Mouse (Mus musculus) layer of hippocampus, adult 8-10 months (tissue): ENCODE data around the gene Slc15a5. TPM values are rescaled to one million over a fixed set of nuclear protein-coding genes. Genes with fewer than 3 reads are reported as not detected.

Experiments used
- DNase-seq, 2 experiments: peaks; one replicate each; pipeline ENCODE4 v3.0.0; 2022; ENCODE audit warnings: low spot score in 2 of 2
- total RNA-seq, 4 experiments: library from RNA; stranded (reverse); gene quantifications; 2 replicates each; pipeline ENCODE4 v1.2.4; 2022

Slc15a5 gene
- total RNA-seq, 4 experiments from 2014 or later = not detected

GRCm38 (mm10) chr6:138055572-138055971, 24.1 kb downstream of the Slc15a5 start:
- DNase-seq = no peak

- DNase-seq = no peak
These were observed 24.8 kb downstream of the Slc15a5 start for GRCm38 (mm10) chr6:138054956-138055355.

GRCm38 (mm10) chr6:138054166-138054565, 25.6 kb downstream of the Slc15a5 start:
- peak in 1 of 2 experiments; percentile 8 for DNase-seq

- no peak for DNase-seq
These were observed 26.0 kb downstream of the Slc15a5 start for GRCm38 (mm10) chr6:138053686-138054085.

GRCm38 (mm10) chr6:138045364-138045763, 34.4 kb downstream of the Slc15a5 start:
- no peak for DNase-seq

- no peak for DNase-seq
These were observed 36.8 kb downstream of the Slc15a5 start for GRCm38 (mm10) chr6:138042891-138043290.

- DNase-seq = no peak
These were observed 37.9 kb downstream of the Slc15a5 start for GRCm38 (mm10) chr6:138041865-138042264.

GRCm38 (mm10) chr6:138037587-138037986, 42.1 kb downstream of the Slc15a5 start:
- DNase-seq = no peak

GRCm38 (mm10) chr6:138036891-138037290, 42.8 kb downstream of the Slc15a5 start:
- no peak for DNase-seq

- no peak for DNase-seq
These were observed 62.8 kb downstream of the Slc15a5 start for GRCm38 (mm10) chr6:138016898-138017297.

- DNase-seq = peak in 1 of 2 experiments; percentile 13
These were observed 64.6 kb downstream of the Slc15a5 start for GRCm38 (mm10) chr6:138014976-138015674.

GRCm38 (mm10) chr6:138011955-138012354, 67.8 kb downstream of the Slc15a5 start:
- no peak for DNase-seq

GRCm38 (mm10) chr6:138007705-138008104, 72.0 kb downstream of the Slc15a5 start:
- no peak for DNase-seq

- no peak for DNase-seq
These were observed 73.0 kb downstream of the Slc15a5 start for GRCm38 (mm10) chr6:138006525-138007251.

- DNase-seq = no peak
These were observed 89.9 kb downstream of the Slc15a5 start for GRCm38 (mm10) chr6:137989853-137990252.

GRCm38 (mm10) chr6:137985169-137985568, 94.5 kb downstream of the Slc15a5 start:
- no peak for DNase-seq

- DNase-seq = no peak
These were observed 97.5 kb downstream of the Slc15a5 start for GRCm38 (mm10) chr6:137982195-137982737.

- DNase-seq = peak in 1 of 2 experiments; percentile 18
These were observed 98.6 kb downstream of the Slc15a5 start for GRCm38 (mm10) chr6:137980905-137981696.

GRCm38 (mm10) chr6:137980413-137980812, 99.3 kb downstream of the Slc15a5 start:
- DNase-seq = peak; percentile 12 to 13

GRCm38 (mm10) chr6:137979802-137980201, 99.9 kb downstream of the Slc15a5 start:
- DNase-seq = peak; percentile 9 to 20

GRCm38 (mm10) chr6:137976021-137976420, 103.7 kb downstream of the Slc15a5 start:
- no peak for DNase-seq

- DNase-seq = no peak
These were observed 116.0 kb downstream of the Slc15a5 start for GRCm38 (mm10) chr6:137963703-137964102.
